Mouse (Mus musculus) gastrocnemius, postnatal 10 days (tissue): ENCODE measurements around the gene Atp2a3. TPM values are rescaled to one million over a fixed set of nuclear protein-coding genes. Genes with fewer than 3 reads are reported as not detected.

Experiments used
- DNase-seq: peaks from one replicate; pipeline ENCODE4 v3.0.0; 2021; ENCODE audit warnings: mixed read lengths
- total RNA-seq, 2 experiments: library from RNA; stranded (reverse); gene quantifications; 2 replicates each; pipeline ENCODE4 v1.2.3; 2021

Atp2a3 gene
- total RNA-seq, 2 experiments from 2014 or later = 22.4 to 25.0 TPM

DNA sequence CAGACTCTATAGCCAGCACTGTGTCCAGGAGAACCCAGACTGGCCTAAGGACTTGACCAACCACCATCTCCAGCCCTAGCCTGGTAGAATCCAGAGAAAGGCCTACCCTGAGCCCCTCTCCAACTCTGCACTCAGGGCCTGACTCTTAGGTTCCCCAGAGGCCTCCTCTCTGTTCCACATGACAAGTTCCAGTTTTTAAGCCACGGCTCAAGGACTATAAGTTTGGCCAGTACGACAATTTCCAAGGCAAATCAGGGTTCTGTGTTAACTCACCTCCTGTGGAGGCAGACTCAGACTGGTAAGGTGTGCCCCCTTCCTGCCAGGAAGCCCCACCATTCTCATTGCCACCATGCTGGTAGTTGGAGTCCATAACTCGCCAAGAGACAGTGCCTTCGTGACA is 6.8 kb upstream of the Atp2a3 start:
- no peak for DNase-seq

DNA sequence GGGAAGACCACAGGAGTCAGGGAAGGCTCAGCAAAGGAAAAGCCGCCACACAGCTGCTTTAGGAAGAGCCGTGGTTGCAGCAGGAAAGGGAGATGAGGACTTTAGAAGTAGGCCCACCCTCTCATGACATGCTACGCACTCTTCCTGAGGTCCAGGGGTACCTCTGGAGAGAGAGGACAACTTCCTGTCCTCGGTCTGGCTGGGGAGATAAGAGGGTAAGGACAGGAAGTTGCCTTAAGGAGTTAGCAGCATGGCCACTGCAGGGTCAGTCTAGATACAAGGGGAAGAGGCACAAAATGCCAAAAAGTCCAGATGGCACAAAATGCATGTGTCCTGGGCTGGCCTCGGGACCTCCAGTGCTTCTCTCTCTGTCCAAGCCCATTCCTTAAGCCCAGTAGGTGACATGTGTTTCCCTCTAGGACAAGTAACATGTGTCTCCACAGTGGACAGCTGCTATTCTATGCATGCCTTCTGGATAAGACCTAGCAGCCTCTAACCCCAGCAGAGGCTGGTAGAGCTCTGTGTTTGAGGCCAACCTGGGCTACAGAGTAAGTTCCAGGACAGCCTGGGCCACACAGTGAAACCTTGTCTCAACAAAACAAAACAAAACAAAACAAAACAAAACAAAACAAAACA is 5.5 kb upstream of the Atp2a3 start:
- DNase-seq = no peak

DNA sequence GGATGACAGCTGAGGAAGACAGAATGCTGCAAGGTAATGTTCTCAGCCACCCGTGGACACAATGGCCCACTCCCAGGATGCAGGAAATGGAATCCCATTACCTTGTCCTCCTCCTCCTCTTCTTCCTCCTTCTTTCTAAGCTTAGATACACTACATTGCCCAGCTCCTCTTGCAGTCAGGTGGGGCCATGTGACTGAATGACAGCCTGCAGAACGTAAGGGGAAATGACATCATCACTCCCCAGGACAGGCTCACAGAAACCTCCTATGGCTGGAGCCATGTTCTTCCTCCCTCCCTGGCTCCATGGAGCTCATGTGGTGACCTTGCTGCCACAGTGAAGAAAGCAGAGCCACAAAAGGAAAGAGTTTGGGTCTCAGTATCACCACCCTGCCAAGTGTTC is 3.7 kb upstream of the Atp2a3 start:
- DNase-seq = no peak

DNA sequence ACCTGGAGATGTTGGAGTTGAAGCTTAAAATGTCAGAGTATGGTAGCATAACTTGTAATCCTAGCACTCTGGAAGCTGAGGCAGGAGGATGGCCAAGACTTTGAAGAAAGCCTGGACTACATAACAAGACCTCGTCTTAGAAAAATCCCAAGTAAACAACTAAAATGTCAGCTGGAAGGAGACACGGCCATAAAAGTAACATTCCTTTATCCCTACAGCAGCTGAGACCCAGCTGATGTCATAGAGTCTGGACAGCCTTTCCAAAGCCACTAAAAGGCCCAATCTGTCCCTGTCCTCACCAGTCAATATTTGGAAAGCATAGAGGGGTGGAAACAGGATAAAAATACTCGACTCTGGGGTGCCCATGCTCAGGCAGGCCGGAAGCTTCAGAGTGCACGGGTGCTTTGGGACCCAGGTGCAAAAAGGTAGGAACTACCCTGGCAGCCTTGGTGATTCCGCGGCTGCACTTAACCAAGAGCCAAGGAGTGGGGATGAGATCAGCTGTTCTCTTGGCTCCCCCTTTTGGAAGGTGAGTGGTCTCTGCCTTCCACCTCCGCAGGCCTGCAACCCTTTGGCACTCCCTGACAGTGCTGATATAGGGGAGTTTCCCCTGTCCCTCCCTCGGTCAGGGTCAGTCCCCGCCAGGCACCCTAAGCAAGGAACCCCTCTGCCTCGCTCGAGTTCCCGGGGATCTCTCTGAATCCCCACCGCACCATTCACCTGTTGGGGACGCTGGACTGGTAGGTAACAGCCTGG is 867 bp upstream of the Atp2a3 start:
- no peak for DNase-seq

DNA sequence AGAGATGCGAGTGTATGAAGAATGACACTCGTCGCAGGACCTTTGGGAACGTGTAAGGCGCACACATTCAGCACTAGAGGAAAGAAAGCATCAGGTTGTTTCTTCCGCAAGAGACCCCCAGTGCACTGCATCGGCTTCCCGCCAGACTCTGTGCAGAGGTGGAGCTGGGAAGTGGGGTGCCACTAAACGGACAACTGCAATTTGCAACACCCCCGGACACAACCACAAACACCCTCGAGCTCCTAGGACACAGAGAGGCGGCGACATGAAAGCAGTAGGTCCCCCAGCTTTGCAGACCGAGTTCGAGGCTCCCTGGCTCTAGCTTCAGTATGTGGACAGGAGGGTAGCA is 272 bp upstream of the Atp2a3 start:
- DNase-seq = no peak

DNA sequence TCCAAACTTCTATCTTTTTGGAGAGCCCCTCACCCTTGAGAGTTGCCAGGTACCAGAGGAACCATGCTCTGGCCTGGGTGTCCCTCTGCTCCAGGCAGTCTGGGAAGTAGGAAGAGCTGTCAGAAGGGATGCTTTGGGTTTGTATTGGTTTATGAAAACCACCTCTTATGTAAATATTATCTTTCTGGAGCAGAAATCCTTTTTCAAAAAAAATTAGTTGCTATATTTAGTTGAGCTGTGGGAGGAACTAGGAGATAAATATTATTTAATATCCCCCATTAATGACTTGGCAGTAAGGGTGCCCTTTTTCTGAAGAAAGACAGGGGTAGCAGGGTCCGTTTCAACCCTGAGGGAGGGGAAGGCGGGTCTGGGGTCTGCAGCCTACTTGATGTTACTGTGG is 1.4 kb downstream of the Atp2a3 start:
- DNase-seq = no peak

DNA sequence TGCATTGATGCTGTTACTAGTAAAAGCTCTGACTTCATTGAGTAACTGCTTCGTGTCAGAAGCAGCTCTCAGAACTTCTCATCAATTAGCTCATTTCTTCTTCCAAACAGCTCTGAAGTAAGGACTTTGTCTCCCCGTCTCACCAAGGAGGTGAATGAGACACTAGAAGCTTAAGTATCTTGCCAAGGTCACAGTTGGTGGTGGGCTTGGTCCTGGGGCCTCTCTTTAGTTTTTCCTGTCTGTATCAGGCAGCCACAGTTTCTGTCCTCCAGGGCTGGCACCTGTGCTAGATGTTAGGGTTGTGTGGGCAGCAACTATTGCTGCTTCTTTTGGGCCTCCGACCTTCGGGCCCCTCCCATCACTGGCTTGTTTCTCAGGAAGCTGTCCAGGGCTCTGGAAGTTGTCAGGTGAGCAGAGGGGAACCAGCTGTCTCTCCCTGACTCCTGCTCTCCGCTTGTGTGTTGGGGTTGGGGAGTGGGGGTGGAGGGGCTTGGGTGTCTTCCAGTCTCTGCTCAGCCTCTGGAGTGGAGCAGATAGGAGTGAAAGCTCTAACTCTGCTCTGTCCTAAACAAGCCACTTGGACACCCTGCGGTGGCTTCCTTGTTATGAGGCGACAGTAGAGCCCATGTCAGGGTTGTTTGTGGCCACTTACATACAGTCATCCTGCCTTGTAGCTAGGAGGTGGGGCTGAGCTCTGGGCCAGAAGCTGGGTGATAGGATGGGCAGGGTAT is 2.3 kb downstream of the Atp2a3 start:
- no peak for DNase-seq

DNA sequence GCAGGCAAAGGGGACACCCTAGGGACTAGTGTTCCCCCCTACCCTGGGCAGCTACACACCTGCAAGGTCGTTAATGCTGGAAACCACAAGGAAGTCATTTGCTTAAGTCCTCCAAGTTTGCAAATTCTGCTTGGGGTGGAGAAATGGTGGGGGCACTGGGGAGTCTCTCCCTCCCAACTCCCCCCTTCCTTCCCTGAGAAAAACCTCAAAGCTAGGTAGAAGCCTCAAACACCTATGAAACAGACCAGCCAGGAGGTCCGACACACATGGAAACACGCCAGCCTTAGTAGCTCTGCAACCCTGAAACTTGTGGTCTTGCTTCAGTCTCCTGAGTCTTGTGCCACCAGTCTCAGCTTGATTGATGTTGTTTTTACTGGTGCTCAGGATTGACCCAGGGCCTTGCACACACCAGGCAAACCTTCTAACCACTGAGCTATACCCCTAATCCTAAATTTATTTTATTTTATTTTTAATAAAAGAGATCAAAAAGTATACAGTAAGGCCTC is 2.9 kb downstream of the Atp2a3 start:
- no peak for DNase-seq

DNA sequence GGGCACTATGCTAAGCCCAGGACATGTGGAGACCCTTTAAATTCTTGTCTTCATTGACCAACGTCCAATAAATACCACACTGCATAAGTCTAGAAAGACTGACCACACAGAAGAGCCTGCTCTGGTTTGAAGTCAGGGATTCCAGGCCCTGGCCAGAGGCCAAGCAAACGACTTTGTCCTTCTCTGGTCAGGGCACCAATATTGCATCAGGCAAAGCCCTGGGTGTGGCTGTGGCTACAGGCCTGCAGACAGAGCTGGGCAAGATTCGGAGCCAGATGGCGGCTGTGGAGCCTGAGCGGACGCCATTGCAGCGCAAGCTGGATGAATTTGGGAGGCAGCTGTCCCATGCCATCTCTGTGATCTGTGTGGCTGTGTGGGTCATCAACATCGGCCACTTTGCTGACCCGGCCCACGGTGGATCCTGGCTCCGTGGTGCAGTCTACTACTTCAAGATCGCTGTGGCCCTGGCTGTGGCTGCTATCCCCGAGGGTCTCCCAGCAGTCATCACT is 14.1 kb downstream of the Atp2a3 start:
- no peak for DNase-seq

DNA sequence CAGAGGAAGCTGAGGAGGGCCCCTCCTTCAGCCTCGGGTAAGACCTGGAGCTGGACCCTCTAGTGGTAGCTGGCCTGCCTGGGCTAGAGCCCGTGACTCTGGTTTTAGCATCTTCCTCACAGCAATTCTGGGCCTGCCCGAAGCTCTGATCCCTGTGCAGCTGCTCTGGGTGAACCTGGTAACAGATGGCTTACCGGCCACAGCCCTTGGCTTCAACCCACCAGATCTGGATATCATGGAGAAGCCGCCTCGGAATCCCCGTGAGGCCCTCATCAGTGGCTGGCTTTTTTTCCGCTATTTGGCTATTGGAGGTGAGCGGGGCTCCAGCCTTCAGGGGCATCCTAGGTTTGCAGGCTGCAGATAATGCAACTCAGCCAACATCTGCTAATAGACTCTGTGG is 21.5 kb downstream of the Atp2a3 start:
- DNase-seq = no peak

DNA sequence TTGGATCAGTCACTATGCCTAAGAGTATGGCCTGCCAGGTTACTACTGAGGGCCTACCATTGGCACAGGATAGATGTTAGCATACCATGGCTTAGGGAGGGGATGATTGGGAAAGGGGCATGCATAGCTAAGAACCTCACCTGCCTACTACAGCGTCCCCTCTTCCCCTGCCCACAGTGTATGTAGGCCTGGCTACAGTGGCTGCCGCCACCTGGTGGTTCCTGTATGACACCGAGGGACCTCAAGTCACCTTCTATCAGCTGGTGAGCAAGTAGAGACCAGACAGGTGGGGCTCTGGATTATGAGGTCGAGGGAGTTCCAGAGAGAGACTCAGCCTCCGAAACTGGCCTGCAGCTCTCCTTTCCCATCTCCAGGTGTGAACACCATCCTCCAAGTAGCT is 22.3 kb downstream of the Atp2a3 start:
- DNase-seq = no peak

DNA sequence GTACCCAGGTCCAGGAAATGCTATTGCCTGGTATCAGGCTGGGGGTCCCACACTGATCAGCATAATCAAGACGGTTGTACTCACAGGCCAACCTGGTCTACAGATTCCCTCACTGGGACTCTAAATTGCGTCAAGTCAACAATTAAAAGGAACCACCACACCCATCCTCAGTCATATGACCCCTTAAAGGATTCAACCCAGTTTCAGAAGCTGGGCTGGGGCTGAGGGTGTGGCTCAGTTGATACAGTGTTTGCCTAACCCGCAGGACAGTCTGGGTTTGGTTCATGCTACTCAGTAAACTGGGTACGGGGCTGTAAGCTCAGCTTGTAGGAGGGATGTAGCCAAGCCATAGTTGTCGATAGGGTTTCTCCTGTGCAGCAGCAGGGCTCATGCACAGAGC is 25.8 kb downstream of the Atp2a3 start:
- DNase-seq = no peak

DNA sequence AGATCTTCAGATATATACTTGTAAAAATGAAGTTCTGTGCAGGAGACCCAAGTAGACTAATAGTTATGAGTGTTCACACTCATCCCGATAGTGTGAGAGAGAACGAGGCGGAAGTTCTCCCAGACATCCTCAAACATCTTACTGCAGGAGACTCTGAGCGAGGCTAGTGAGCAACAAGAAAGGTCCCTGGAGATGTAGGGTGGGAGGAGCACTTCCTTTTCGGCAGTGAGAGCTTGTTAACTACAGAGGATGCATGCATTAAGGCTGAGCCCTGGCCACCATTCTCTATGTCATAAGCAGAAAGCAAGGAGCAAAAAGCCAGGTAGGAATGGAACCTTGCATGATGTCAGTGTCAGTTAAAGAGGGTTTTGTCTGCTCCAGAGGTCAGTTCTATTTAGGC is 26.3 kb downstream of the Atp2a3 start:
- no peak for DNase-seq

DNA sequence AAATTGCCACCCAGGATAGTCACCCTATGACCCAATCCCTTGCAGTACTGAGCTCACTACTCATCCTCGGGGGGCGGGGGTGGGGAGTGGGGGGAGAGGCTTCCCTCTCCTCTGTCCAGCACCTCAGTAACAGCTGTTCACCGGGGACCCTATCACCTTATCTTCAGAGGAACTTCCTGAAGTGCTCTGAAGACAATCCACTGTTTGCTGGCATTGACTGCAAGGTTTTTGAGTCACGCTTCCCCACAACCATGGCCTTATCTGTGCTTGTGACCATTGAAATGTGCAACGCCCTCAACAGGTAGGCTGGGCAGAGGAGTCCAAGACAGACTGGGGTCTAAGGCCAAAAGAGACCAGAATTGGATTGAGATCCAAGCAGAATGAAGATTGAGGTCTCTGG is 26.8 kb downstream of the Atp2a3 start:
- DNase-seq = no peak

DNA sequence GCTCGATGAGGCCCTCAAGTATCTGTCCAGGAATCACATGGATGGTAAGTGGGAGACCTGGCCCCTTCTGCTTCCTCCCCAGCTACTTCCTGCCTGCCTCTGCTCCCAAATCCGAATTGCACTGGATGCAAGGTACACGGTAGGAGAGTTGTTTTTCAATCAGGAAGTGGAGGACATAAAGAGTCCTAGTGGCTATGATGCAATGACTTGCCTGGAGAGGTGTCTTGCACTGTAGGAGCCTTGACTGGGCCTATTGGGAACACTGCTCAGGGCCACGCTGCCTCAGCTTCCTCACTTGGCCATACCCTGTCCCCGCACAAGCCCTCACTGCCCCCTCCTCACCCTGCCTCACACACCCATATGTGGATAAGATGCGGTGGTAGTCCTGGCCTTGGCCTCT is 28.1 kb downstream of the Atp2a3 start:
- DNase-seq = no peak

DNA sequence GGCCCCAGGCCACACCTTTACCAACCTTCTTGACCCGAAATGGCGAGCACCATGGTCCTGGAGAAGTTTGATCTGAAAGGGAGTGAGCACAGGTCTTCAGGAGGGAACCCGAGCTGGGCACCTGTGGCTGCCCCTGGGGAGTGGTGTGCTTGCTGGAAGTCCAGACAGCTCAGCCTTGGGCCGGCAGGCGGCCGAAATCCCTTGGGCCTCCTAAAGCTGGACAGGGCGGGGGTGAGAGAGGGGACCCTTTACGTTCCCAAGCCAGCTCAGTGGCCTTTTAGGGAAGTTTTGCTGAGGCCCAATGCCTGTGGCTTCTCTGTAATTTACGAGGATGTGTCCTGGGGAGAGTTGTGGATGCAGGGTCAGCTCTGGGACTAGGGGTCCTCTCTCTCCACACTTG is 29.7 kb downstream of the Atp2a3 start:
- DNase-seq = no peak

DNA sequence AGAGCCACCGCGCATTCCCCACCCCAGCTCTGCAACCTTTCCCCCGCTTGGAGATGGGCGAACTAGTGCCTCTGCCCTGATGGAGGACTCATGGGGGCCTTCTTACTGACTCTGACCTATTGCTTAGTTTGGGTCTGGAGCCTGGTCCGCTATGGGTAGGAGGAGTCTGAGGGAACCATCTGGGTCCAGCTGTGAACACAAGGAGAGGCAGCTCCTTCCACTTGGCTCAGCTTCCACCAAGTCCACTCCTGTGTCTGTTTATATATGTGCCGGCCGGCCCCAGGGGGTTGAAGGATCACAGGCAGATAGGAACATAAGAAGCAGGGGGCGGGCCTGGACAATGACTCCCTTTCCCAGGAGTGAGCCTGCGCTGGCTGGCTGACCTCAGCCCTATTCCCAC is 31.0 kb downstream of the Atp2a3 start:
- DNase-seq = no peak

DNA sequence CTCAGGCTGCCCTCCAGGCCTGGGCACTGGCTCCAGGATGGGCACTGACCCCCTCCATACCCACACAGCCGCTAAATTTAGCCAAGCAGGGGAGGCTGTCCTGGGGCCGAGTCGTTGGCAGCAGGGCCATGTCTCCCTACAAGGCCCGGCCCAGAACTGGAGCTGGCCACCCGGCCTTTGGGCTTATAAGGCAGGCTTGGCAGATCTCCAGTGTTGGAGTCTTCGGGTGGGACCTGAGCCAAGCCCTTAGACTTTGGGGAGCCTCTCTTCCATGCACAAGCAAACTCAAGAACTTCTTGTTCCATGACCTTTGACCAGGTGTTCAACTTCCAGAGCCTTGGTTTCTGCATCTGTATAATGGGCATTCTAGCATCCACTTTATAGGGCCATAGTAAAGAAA is 35.4 kb downstream of the Atp2a3 start:
- no peak for DNase-seq

DNA sequence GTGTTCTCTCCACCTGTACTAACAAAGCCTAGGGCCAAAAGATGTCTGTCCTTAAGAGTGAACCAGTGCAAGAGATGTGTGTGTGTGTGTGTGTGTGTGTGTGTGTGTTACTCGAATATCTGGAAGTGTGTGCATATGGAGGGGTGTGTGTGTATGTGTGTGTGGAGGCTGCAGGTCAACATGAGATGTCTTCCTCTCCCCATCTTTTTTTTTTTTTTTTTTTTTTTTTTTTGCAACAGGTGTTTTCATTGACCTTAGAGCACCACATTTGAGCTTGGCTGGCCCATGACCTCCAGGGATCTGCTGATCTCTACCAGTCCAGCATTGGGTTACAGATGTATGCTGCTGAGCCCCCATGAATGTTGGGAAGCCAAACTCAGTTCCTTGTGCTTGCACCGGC is 35.8 kb downstream of the Atp2a3 start:
- DNase-seq = no peak

DNA sequence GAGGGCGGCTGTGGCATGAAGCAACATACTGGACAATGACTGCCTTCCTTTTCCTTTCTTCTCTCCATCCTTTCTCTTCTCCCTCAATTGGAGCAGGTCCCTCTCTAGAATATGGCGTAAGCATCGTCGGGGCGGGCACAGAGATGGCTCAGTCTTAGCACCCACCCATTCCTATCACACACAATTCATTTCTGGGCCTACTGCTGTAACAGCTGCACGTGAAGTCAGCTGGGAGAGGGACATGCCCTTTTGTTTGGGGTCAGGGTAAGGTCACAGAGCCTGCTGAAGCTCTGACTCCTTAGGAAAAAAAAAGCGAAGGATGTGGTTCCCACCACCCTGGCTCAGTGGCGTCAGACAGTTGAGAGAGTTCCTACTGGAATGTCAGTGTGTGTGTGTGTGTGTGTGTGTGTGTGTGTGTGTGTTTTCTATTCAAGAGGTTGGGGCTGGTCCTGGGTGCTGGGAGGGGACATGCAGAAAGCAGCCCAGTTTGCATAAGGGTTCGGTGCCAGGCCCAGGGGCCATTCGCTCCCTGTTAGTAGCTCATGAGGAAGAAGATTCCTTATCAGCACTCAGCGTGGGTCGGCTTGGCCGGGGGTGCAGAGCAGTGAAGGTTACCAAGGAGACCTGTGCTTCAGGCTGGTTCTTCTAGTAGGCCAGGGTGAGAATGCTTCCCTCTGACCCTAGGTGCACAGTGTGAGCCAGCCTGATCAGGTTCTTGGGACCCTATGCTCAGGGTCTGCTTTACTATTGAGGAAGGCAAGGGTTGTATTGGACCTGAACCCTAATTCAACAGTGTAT is 36.8 kb downstream of the Atp2a3 start:
- DNase-seq = no peak

DNA sequence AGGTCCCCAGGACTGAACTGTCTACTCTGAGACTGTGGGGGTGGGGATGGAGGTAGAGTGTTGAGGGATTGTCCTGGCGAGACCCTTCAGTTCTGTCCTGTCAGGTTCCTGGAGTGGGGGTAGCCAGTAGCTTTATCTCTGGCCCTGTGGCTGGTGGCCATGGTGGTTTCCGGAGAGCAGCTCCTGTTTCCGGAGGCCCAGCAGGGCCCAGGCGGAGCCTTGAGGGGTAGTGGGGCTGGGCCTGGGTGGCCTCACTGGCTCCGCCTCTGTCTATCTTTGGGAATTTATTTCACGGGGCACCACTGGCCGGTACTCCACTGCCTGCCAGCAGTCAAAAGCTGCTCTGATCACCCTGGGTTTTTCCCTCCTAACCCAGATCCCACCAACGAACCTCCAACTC is 37.8 kb downstream of the Atp2a3 start, which contains the start of gene P2rx1:
P2rx1 (plus strand) TSS at position 333 of the 400 bp plus-strand sequence.
- DNase-seq = peak; percentile 25

DNA sequence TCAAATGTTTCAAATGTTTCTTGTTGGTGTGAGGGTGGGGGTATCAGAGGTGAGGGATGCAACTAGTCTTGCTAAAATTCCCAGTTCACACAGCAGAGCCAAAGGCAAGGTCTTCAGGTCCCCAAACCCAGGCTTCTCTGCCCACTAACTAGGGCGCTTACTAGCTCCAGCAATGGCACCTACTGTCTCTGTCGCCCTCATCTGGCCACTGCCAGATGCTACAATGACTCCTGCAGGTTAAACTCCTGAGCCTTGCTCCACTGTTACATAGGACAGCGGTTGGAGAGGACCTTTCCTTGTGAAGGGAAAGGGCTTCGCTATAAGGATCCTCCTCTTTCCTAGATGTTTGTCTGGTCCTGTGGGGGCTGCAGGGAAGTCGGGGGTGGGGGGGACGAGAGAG is 40.1 kb downstream of the Atp2a3 start:
- peak; percentile 72 for DNase-seq
